Comparison of ENCODE assay signal across 8 mouse cellular contexts in the genomic region with DNA sequence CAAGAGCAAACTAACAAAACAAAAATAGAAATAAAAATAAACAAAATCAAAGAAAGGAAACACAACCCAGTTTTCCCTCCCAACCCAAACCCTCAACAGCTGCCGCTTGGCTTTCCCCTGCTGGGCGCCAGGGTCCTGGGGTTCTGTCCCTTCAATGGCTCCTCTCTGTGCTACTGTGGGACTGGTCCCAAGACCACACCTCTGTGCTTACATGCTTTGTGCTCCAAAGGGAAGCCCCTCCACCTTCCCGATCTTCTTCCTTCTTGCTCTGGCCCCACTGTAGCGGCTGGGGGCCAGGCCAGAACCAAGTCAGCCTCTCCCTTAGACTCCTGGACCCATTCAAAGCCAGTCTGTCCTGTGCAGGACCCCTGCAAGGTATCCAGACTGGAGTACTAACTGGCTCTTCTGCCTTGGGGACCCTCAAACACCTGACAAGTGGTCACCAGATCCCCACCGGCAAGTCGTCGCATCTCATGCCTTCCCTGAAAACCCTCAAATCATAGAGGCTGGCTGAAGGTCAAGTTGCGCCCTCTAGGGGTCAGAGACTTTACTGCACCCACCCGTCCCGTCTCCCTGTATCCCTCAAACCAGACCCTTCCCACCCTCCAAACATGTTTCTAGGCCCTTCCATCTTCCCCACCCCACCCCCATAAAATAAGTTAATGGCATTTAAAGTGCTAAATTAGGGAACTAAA. TPM values are rescaled to one million over a fixed set of nuclear protein-coding genes. Genes with fewer than 3 reads are reported as not detected.
A peak's percentile ranks its signal among the peaks of the same experiment; 100 is the strongest.
DNase-seq lines count a peak whose midpoint lies in the region; ATAC-seq and TF ChIP-seq lines count a peak whose summit lies in the region.

No protein-coding gene starts in this region.

- TF ChIP-seq CTCF in gastrocnemius, adult 2 months (IDR thresholded peaks at IDR 0.05) = peak; percentile 87
- peak; percentile 89 for TF ChIP-seq CTCF in liver, adult 2 months (IDR thresholded peaks at IDR 0.05; ENCODE audit: low read depth, low read length)

- peaks cover 23% of the 10 kb centered on the region for H3K4me1 ChIP-seq in hindbrain, embryonic 15.5 days (replicated peaks)
- H3K4me1 ChIP-seq in liver, adult 2 months (ENCODE audit: control insufficient read depth, insufficient read depth, low read length) = no peaks in the 10 kb centered on the region
- peaks cover 9% of the 10 kb centered on the region for H3K4me1 ChIP-seq in neural tube, embryonic 11.5 days (ENCODE audit: control insufficient read depth, insufficient read depth, low read length)

- DNase-seq in right cerebral cortex, postnatal 25 days = peak; percentile 49
- no peak for DNase-seq in right cerebral cortex, postnatal 36 days (ENCODE audit: low spot score in 2 of 2)
- DNase-seq in c-Kit-positive CD71-positive TER-119-positive erythroid progenitor cells, embryonic 14.5 days (ENCODE audit: low spot score) = peak; percentile 64
- DNase-seq in gastrocnemius, adult 2 months = peak; percentile 74
- peak; percentile 22 for DNase-seq in liver, adult 2 months (ENCODE audit: extremely low read depth, low read depth, low spot score)
- peak; percentile 79 for DNase-seq in neural tube, embryonic 11.5 days (ENCODE audit: low spot score)
- peak; percentile 34 to 63 for DNase-seq in thymus, postnatal 10 days (ENCODE audit: low spot score in 2 of 2)

- no peaks in the 10 kb centered on the region for H3K27me3 ChIP-seq in hindbrain, embryonic 15.5 days
- no peaks in the 10 kb centered on the region for H3K27me3 ChIP-seq in liver, adult 2 months (ENCODE audit: control insufficient read depth, insufficient read depth, low read length)
- H3K27me3 ChIP-seq in neural tube, embryonic 11.5 days (ENCODE audit: control insufficient read depth, insufficient read depth, low read length) = no peaks in the 10 kb centered on the region

- H3K27ac ChIP-seq in gastrocnemius, adult 2 months = no peak overlapping the region
- H3K27ac ChIP-seq in hindbrain, embryonic 15.5 days (replicated peaks) = 0 out of 2 replicates have a peak overlapping the region, but pooled peaks have one; percentile 9
- no peak overlapping the region for H3K27ac ChIP-seq in liver, adult 2 months (replicated peaks; ENCODE audit: insufficient read depth, low read depth, low read length)
- H3K27ac ChIP-seq in neural tube, embryonic 11.5 days (ENCODE audit: low read depth, low read length) = 0 out of 2 replicates have a peak overlapping the region, but pooled peaks have one; percentile 0

- H3K4me2 ChIP-seq in hindbrain, embryonic 15.5 days = 0 out of 2 replicates have a peak overlapping the region, but pooled peaks have one; percentile 4
- no peak overlapping the region for H3K4me2 ChIP-seq in neural tube, embryonic 11.5 days (ENCODE audit: low read depth)

- H3K9ac ChIP-seq in hindbrain, embryonic 15.5 days = no peak overlapping the region
- H3K9ac ChIP-seq in liver, adult 2 months (ENCODE audit: low read depth, low read length) = no peak overlapping the region
- no peak overlapping the region for H3K9ac ChIP-seq in neural tube, embryonic 11.5 days (ENCODE audit: low read length)

- no peaks in the 10 kb centered on the region for H3K9me3 ChIP-seq in hindbrain, embryonic 15.5 days
- H3K9me3 ChIP-seq in neural tube, embryonic 11.5 days (ENCODE audit: control insufficient read depth, low read length) = no peaks in the 10 kb centered on the region

- H3K79me2 ChIP-seq in liver, adult 2 months (ENCODE audit: control insufficient read depth, insufficient read depth, low read length) = no peaks in the 10 kb centered on the region

- peaks cover 19% of the 10 kb centered on the region for H3K36me3 ChIP-seq in hindbrain, embryonic 15.5 days
- no peaks in the 10 kb centered on the region for H3K36me3 ChIP-seq in liver, adult 2 months (ENCODE audit: control insufficient read depth, insufficient read depth, low read length)
- no peaks in the 10 kb centered on the region for H3K36me3 ChIP-seq in neural tube, embryonic 11.5 days (ENCODE audit: control insufficient read depth, insufficient read depth, low read length)

- no peak for ATAC-seq in hindbrain, embryonic 15.5 days (ENCODE audit: low FRiP score, low read depth)
- ATAC-seq in neural tube, embryonic 11.5 days (ENCODE audit: insufficient read depth, low FRiP score, low TSS enrichment) = no peak

- intact Hi-C loops in gastrocnemius, adult 2 months (cut with DNase I) = no loop called here

- H3K4me3 ChIP-seq in gastrocnemius, adult 2 months = peak overlapping the region; percentile 57
- no peak overlapping the region for H3K4me3 ChIP-seq in hindbrain, embryonic 15.5 days
- H3K4me3 ChIP-seq in liver, adult 2 months (ENCODE audit: insufficient read depth, low read depth, low read length) = no peak overlapping the region
- H3K4me3 ChIP-seq in neural tube, embryonic 11.5 days (ENCODE audit: low read depth, low read length) = no peak overlapping the region

- no peak for TF ChIP-seq POLR2A in liver, adult 2 months (IDR thresholded peaks at IDR 0.05; ENCODE audit: extremely low read depth, insufficient read depth, low read length)

- WGBS in hindbrain, embryonic 15.5 days = 21% methylated on average over 10 of the region's 10 CpGs
- WGBS in liver, adult 2 months = 34% methylated on average over 10 of the region's 10 CpGs
- WGBS in neural tube, embryonic 11.5 days = 28% methylated on average over 10 of the region's 10 CpGs

RNA-seq across cellular contexts. Expression of a gene that starts 11.0 kb away (rescaled TPM):
- total RNA-seq in gastrocnemius, adult 2 months (2021) = not detected
- polyA plus RNA-seq in hindbrain, embryonic 15.5 days (2015; fragmentation: Nextera tagmentation; extraction: Ambion mirVana) = 1.2 and 1.3 TPM in 2 replicates
- not detected in 2 replicates for total RNA-seq in liver, adult 2 months (2014; rRNA removed)
- polyA plus RNA-seq in liver, adult 2 months (2012; rRNA removed) = not detected in 2 replicates
- not detected in 2 replicates for polyA plus RNA-seq in neural tube, embryonic 11.5 days (2014; fragmentation: Nextera tagmentation; extraction: Ambion mirVana)

Comparison
In these comparisons a context has a peak if more than half of its experiments do, and no peak if none do; other contexts are left out.
1. DNase-seq: peak in right cerebral cortex, postnatal 25 days (single experiment), c-Kit-positive CD71-positive TER-119-positive erythroid progenitor cells, embryonic 14.5 days (single experiment), gastrocnemius, adult 2 months (single experiment), liver, adult 2 months (single experiment), neural tube, embryonic 11.5 days (single experiment) and thymus, postnatal 10 days (2 of 2); none in right cerebral cortex, postnatal 36 days (0 of 2).
2. H3K27ac ChIP-seq: peak in hindbrain, embryonic 15.5 days (single experiment) and neural tube, embryonic 11.5 days (single experiment); none in gastrocnemius, adult 2 months (single experiment) and liver, adult 2 months (single experiment).